Mouse (Mus musculus): ENCODE results near the gene Exoc4.

DNA sequence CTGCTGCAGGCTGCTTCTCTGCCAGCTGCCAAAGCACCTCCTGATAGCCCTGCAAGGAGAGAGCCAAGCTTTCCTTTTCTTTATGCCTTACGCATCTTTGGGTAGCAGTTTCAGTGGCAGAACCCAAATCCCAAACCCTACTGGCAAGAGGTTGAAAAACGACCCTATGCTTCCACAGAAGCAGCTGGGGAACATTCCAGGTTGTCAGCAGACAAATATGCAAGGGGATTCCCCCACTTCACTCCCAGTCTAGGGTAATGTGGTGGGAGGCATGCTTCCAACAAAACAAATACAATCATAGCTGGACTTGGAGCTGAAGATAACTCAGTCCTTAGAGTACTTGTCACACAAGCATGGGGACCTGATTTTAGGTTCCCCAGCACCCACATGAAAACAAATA is 643.3 kb downstream of the Exoc4 start:
- no peak for TF ChIP-seq CTCF (IDR thresholded peaks at IDR 0.05; ENCODE audit: insufficient read depth, low read length)
- TF ChIP-seq POLR2A (IDR thresholded peaks at IDR 0.05; ENCODE audit: borderline replicate concordance, extremely low read depth, low read depth, low read length), result no peak
